Mouse (Mus musculus) spleen, postnatal 4 days (tissue): ENCODE results near the gene Sez6.

Experiments
- DNase-seq, 2 experiments: peaks; one replicate each; pipeline ENCODE4 v3.0.0; 2022; ENCODE audit warnings: low spot score in 2 of 2

The Sez6 gene

DNA sequence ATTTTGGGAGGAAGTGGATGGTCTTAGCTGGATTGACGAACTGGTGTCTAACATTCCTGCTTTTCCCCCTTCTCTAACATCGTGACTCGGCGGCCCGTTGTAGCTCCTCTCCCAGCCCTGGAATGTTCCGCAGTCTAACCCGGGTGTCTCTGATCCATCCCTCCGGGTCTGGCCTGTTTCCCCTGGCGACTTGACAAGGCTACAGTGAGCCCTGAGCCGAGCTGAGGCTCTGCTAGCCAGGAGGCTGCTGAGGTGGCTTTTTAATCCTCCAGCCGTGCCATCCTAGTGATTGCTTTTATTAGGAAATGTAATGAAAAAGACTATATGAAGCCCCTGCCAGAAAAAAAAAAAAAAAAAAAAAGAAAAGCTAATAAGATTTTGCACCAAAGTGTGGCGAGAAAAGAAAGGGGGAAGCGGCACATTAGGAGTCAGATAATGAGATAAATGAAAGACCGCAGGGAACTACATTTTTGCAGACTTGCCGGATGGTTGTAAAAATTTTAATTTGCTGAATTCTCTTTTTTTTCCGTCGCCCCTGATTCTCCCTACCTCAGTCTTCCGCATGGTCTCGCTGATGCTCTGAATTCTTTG lies 24.4 kb upstream of the Sez6 start:
- no peak for DNase-seq

DNA sequence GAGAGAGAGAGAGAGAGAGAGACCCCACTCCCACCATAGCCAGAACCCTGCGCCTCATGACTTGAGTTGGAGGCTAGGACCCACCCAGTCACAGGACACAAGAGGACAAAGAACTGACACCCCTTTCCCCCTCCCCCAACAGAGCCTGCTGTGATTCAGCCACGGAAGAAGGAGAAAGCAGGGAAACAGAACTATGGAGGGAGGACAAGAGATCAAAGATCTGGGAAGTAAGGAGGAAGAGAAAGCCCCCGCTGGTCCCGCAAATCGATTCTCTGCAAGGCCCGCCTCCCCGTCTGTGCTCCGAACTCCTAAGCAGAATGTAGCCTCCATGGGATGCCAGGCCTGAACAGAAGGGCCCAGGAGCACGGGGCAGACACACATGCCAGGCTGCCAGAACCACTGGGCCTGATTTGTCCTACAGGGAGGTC lies 23.8 kb upstream of the Sez6 start:
- DNase-seq, result no peak

DNA sequence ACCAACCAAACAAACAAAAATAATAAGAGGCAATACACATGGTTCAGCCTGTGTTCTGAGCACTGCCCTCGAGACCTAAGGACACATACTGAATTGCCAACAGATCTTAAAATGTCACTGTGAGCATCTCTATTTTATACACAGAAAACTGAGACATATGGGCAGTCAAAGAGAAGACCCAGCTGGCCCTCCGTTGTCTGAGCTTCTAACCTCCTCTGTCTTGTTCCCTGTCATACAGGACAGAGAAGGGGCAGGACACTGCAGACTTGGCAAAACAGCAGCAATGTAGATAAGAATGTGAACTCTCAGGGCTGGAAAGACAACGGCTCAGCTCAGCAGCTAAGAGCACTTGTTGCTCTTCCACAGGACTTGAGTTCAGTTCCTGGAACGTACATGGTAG lies 22.1 kb upstream of the Sez6 start:
- no peak for DNase-seq

DNA sequence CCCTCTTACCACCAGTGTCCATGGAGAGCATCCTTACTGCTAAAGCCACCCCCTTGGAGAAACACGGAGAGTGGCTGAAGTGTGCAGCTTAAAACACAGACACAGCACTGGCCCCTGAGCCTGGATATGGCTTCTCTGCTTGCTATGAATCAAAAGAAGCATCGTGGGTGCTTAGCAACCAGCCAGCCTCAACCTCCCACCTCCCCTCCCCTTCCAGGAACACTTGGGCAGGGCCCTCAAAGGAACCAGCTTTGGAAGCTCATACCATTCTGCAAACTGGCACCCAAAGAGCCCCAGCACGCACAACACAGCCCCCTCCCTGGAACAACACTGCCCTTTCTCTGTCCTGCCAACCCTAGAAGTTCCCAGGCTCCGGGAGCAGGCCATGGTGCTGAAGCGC lies 21.2 kb upstream of the Sez6 start:
- DNase-seq, result no peak

DNA sequence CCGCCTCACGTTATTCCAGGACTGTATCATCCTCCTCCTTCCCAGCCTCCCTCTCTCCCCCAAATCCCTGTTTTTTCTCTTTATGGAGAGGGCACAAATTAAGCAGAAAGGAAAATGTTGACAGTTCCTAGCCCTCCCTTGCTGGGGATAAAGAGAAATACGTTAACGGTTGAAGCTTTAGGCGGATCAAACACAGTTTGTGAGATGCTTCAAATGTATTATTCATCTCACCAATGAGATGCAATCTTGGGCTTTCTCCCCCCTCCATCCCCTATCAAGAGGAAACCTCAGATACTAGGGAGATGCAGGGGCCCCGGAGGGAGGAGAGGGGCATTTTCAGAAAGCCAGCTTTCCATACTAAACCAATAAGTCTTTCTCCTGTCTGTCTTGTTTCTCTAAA lies 20.8 kb upstream of the Sez6 start:
- DNase-seq, result no peak

DNA sequence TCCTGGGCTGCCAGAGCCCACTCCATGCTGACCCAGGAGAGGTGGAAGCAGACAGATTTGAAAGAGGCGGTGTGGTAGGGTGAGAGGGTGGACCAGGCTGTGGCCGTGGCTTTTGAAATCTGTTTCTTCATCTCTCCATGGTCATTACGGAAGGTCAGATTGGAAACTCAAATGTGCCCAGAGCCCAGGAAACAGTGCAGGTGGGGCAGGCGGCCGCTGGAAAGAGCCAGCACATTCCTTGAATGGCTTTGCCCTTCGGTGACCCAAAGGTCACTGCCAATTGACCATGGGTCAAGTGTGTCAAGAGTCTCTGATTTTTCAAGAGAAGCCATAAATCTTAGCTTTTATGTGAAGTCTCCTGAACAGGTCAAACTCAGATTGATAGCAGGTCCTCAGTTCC lies 17.1 kb upstream of the Sez6 start:
- no peak for DNase-seq

DNA sequence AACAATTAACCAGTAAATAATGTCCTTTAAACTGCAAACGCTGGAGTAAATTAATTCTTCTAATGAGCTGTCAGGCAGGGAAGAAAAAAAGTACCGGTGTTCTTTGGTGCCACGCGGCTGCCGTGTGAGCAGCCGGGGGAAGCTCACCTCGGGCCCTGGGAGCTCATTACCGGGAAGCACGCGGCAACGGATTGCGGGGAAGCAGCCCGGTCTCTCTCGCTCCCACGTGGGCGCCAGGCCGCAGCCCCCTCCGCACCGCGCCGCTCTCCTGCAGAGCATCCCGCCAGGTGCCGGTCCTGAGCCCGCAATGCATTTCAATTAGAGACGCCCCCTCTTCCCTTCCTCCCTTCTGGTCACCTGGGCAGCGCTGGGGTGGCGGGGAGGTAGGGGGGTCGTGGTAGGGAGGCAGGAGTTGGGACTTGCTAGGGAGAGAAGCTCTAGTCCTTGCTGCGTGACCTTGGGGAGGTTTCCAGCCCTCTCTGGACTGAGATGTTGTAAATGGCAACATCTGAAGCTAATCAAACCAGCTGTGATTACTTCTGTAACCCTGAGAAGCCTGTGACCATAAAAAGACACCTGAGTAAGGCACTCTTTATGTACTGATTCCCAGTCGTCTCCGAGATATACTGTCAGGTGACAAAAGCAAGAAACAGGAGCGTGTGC lies 15.9 kb upstream of the Sez6 start:
- DNase-seq, result no peak

DNA sequence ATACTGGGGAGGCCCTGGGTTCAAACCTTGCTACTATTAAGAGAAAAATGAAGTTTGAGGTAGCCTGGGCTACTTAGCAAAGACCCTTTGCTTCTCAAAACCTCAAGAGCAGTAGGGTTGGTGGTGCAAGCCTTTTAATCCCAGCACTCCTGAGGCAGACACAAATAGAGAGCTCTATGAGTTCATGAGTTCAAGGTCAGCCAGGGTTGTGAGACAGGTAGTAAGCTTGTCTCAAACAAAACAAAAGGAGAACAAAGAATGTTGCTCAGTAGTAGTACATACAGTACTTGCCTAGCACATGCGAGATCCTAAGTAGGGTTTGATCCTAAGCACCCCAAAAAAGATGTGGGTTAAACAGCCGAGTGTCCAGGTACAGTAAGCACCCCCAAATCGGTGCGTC lies 13.9 kb upstream of the Sez6 start:
- no peak for DNase-seq

DNA sequence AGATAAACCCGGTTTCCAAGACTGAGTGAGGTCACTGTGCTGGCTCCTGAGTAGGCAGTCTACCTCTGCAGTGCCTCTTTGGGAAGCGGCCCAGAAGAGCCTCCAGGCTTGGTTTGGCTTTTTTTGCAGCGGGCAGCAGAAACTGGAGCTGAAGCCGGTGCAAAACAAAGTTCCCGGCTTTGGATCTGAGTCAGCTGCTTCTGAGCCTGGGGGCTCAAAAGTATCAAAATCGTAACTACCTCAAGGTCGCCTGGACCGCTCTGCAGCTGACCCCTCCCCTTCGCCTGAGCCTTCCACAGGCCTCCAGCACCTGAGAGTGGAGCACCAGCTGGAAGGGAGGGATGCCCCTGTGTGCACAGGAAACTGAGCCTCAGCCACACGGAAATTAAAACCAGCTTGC lies 13.4 kb upstream of the Sez6 start:
- no peak for DNase-seq

DNA sequence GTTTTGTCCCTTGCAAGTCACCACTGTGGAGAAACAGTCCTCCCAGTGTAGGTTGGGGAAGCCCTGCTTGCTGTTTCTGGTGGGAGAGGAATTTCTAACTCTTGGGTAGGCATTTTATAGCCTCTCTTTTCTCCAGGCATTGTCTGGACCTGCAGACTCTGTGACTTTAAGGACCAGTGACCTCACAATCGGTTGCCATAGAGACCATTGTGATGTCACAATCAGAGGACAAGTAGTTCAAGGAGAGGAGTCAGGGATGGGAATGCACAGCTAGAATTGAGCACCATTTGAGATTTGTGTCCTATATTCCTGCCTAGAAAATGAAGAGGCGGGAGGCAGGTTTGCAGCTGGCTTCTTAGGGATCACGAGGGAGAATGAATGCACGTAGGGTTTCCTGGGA lies 7.3 kb upstream of the Sez6 start:
- DNase-seq, result no peak

DNA sequence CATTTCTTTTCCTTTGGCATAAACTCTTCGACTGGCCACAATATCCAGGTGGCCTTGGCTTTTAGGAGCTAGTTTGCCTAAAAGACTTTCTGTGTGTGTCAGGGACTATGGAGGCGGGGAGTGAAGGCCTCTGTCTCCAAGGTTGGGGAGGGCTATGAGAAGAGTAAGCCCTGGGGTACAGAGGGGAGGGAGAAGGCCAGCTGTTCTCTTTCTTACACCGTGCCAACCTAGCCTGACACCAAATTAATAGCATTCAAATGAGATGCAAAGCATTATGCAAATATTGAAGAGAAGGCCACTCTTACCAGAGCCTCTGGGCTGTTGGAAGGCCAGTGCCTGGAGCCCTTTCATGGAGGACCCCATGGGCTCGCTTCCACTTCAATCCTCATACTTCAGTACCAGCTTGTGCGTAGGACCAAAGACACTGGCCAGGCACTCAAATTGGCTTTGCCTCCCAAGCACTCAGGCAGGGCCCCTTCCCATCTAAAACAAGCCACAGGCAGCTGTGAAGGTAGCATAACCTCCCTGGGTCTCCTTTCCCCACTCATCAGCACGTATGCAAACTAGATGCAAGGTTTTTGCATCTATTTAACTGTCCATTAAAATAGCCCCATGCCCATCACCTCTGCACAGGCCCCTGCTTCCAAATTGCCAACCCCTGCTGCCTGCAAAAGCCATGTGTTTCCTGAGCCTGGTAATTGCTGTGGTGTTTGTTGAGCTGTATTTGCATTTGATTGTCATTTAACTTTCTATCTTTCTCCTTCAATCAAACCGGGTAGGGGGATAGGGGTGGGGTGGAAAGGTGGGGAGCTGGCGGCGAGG lies 4.6 kb upstream of the Sez6 start:
- no peak for DNase-seq

DNA sequence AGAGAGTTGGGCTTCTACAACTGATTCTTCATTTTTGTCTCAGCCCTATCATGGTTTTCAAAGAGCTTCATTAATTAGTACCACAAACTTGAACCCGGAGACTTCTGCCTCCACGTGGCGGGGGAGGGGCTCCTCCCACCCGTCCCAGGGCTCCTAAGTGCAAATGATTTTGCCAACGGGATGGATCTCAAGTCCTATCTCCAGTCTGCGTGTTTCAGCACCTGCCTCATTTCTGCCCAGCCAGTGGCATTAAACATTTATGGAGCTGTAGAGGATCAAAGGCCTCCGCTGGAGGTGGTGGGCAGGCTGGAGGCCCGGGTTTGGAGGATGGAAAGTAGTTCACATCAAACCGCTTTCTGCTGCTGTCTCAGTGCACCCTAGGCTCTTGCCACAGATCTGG lies 3.9 kb upstream of the Sez6 start:
- no peak for DNase-seq

DNA sequence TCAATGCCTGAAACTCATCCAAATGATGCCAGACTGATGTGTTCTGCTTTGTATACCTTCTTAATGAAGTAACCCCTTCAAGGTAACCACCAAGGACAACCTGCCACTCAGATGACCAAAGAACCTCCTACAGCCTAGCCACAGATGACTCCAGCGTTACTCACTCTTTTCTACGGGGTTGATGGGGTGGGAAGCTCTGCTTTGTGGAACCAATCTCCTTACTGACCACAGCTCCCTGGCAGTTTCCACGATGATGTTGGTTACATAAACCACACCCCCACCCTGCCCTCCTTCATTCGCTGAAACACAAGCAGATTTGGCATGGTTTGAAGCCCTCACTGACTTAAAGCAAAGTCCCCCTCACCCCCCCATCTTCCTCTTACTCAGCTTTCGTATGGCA lies 2.8 kb upstream of the Sez6 start:
- DNase-seq, result no peak

DNA sequence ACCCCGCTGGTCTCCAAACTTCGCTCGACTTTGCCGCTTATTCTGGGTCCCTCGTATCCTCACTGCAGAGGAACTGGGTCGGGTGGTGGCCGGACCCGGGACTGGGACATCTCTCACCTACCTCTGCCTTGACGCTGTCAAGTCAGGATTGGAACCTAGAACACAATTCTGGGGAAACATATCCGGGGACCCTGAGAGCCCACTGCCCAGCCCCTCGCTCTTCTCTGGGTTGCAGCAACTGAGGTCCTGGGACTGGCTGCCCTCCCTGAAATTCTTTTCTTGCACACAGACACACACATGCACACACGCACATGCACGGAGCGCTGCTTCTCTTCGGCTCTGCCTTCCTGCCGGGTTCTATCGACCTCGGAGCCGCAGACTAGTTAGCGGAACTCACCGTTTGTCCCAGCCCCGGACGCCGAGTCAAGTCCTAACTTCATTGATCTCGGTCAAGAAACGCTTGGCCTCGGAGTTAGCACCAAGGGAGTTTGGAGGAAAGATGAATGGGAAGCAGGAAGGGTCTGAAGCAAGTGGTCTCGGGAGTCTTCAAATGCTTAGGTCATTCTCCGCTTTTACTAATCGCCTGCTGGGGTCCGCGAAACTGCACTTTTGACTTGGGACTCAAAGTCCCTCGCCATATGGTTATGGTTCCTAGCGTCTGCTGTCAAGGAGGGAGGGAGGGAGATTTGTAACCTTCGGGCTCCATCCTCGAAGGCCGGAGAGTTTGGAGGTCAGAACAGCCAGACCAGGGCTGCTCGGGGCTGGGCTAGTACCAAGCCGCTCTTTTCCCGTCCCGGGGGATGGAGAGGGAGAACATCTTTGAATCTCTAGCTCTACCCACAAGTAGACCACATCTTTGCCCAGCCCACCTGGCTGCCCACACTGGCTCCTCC lies 1.2 kb downstream of the Sez6 start:
- DNase-seq, result no peak

DNA sequence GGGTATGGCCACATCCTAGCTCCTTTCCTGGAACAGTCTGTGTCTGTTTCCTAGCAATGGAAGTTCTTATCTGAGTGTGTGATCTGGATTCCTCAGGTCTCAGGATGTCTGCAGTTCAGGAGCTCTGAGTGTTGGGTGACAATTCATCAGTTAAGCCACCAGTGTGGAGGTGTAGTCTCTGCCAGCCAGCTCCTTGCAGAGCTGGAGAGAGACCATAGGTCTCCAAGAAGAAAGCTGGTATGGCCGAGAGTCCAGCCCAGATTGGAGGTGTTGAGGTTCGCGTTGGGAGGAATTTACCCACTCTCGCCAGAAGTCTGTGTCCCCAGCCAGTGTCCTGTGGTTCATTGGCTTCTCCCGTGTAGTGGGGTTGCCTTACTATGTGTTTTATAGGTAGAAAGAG lies 2.0 kb downstream of the Sez6 start:
- no peak for DNase-seq

DNA sequence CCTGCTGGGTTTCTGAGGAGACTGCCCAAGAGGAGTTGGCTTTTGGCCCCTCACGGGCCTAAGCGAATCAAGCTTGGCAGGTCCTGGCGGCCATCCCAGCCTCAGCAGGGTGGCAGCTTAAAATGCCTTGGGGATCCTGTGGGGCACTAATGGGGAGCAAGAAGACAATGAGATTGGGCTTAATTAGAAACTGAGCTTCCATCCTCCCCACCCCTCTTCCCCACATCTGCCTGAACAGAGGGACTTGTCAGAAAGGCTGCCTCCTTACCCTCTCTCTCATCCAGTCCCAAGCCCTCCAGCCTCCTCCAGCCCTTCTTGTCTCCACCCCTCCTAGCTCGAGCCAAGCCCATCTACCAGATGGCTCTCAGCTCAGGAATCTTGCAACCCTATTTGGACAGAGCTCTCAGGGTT lies 3.5 kb downstream of the Sez6 start:
- no peak for DNase-seq

DNA sequence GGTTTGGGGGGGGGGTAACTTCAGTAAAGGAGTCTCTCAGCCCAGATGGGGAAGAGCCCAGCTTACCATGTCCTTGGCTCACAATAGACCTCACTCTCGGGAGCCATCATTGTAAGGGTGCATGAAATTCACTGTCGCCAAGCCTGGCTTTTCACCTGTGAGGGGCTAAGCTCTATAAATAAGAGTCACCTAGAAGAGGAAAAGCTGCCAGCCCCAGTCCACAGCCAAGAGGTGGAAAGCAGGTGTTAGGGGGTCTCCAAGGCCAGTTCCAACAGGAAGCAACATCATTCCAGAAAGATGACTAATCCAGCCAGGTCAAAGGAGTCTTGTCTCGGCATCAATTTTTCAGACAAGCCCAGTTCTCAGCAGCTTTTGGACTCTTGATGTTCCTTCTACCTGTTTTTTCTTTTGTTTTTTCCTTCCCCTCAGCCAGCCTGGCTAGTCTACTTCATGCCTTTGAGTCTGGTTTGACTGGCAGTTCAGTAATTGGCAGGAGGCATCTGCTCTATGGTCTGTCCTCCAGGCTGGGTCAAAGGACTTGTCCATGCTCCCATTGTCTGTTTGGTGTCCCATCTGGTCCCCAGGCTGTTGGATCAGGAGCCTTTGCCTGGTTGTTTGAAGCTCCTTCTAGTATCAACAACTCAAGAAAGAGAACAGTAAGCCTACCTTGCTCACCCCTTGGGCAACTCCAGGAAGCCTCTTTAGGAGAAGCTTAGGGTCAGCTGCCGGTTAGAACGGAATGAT lies 4.1 kb downstream of the Sez6 start:
- DNase-seq, result no peak

DNA sequence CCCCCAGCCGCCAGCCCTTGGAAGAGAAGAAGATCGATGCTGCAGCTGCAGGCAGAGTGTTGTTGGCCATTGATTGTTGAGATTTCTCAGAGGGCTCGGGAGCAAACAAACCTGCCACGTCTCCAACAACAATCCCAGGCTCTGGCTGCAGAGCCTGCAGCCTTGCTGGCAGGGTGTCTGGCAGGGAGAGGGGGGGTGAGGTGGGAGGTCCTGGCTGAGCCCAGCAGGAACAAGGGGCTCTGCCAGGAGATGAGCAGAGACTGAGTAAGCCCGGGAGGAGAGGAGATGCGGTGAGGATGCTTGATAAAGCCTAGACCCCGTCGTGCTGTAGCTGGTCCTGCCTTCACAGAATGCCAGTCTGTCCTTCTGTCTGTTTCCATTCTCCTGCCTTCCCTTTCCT lies 6.2 kb downstream of the Sez6 start:
- no peak for DNase-seq

DNA sequence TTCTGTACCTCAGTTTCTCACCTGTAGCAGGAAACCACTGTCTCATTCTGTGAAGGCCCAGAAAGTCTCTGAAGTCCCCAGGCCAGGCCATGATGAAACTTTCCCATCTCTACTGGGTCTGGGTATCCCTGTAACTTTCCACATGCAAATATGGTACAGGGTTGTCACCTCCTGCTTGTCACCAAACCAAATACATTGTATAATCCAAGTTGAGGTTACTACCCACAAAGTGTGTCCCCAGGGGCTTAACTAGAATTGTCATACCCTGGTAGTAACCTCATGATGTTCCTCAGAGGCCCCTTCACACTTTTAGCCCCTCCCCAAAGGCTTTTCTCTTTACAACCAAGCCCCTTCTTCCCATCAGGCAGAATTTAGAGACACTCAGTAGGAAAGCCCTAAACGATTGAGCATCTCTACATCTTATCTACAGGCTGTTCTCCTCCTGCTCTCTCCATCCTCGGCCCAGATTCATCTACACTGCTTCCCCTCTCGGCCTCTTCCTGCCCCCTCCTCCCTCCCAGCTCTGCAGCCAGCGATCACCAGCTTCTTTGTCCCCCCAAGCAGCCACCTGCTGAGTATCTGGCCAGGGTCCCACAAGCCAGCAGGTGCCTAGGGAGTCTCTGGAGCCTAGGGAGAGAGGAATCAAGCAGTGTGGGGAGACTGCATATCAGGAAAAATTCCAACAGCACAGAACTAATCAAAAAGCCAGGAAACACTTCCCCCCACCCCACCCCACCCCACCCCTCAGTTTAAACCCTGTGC lies 7.2 kb downstream of the Sez6 start:
- no peak for DNase-seq

DNA sequence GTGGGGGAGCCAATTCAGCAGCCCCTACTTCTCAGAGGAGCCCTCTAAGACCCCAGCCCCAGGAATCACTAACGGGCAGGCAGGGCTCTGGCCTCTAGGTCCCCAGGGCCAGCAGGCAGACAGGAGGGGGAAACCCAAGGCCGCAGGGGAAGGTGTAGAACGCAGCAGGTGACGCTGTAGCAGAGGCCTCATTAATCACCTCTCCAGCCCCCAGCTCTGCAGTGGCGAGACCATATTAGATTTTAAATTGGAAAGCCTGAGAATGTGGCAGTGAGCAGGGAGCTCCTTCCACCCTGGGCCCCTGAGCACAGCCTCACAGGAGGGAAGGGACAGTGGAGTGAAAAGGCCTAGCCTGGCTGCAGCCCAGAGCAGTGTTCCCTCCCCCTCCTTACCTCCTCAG lies 11.6 kb downstream of the Sez6 start:
- DNase-seq, result no peak

DNA sequence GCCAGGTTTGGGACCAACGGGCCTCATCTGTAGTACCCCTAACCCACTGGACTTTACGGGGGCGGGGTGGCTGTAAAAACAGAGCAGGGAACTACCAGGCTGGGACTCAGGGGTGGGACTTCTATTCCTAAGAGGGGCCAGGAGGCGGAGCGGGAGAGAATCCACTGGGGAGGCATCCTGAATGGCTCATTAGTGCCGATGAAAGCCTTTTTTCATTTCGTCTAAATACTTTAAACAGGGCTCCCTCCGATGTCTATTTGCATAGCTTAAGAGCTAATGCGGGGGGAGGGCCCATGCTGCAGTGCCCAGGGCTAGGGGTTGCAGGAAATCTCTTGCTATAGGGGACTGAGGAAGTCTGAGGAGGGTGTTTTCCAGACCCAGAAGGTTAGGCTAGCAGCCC lies 17.3 kb downstream of the Sez6 start:
- no peak for DNase-seq
